Mouse (Mus musculus): ENCODE data around the gene Elmsan1.

- TF ChIP-seq POLR2A (IDR thresholded peaks at IDR 0.05; ENCODE audit: insufficient read depth, low read length) (no peak), CTCF (IDR thresholded peaks at IDR 0.05; ENCODE audit: low read depth, low read length) (no peak)
These were observed 24.1 kb downstream of the Elmsan1 start for GRCm38 (mm10) chr12:84194400-84195109.

Measured in ES-Bruce4 (cell line).